Mouse (Mus musculus) mouse embryonic stem cell (cell line): ENCODE results near the gene Abhd16a.

Experiments
- in situ Hi-C, 2 experiments: fragments of 300-500 bp; cut with MboI; formaldehyde crosslinking; loops; 1 replicate in 1 of 2; 3 replicates in 1 of 2; pipeline ENCODE4 v1.14.3; 2019 to 2020; ENCODE audit warnings: low sequenced_read_pairs in 2 of 2, low pct_unique_long_range_greater_than_20kb in 1 of 2, mixed read lengths in 1 of 2; ENCODE audit not compliant: unreplicated experiment in 1 of 2

Gene Abhd16a

GRCm38 (mm10) chr17:35080248-35080647 is 8.8 kb upstream of the Abhd16a start:
- in situ Hi-C loops: no loop called here

GRCm38 (mm10) chr17:35080710-35081109 is 8.4 kb upstream of the Abhd16a start:
- in situ Hi-C loops: no loop called here

GRCm38 (mm10) chr17:35082841-35083576 is 6.1 kb upstream of the Abhd16a start:
- in situ Hi-C loops: no loop called here

GRCm38 (mm10) chr17:35083929-35084497 is 5.0 kb upstream of the Abhd16a start:
- in situ Hi-C loops: no loop called here

GRCm38 (mm10) chr17:35085208-35085865 is 3.7 kb upstream of the Abhd16a start, which contains the start of gene Ly6g6f:
Ly6g6f (minus strand) TSS chr17:35085610.
- in situ Hi-C loops: no loop called here

DNA sequence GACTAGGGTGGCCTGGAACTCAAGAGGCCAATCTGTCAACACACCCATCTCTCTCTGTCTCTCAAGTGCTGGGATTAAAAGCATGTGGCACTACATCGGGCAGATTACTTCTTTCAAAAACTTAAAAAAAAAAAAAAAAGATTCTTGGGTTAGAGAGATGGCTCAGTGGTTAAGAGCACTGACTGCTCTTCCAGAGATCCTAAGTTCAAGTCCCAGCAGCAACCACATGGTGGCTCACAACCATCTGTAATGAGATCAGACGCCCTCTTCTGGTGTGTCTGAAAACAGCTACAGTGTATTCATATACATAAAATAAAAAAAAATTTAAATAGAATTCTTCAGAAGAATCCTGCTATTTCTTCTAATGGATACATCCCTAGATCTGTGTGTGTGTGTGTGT is 912 bp upstream of the Abhd16a start:
- in situ Hi-C loops: no loop called here

DNA sequence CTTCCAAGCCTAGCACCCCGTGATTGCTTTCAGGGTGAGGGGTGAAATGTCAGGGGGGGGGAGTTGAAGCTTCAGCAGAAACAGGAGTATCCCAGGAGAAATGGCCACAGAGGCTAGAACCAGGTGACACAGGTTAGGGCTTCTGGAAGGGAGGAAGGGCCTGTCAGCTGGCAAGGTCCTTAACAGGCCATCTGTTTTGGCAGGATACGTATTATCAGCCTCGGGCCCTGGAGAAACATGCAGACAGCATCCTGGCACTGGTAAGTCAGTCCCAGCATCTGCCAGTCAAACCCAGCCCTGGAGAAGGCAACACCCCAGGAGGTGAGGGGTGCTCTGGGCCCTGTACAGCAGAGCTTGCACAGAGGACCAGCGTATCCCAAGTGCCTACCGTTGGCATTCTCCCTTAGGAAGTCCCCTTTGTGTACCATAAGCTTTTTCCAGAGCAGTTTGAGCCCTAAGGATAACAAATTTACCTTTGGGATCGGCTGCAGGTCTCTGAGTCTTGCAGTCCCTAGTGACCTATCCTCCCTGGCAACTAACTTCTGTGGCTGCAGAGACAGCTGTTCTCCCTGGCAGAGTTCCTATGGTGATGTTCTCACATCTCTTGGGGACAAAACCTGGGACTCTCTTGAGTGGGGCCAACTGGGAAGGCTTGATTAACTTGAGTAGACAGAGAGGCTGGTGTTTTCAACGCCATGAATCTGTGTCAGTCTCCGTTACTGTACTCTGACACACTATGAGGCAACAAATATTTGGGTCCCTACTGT is 1.3 kb downstream of the Abhd16a start:
- in situ Hi-C loops: no loop called here

- in situ Hi-C loops: no loop called here
Measured at GRCm38 (mm10) chr17:35092403-35093198, 3.5 kb downstream of the Abhd16a start.

DNA sequence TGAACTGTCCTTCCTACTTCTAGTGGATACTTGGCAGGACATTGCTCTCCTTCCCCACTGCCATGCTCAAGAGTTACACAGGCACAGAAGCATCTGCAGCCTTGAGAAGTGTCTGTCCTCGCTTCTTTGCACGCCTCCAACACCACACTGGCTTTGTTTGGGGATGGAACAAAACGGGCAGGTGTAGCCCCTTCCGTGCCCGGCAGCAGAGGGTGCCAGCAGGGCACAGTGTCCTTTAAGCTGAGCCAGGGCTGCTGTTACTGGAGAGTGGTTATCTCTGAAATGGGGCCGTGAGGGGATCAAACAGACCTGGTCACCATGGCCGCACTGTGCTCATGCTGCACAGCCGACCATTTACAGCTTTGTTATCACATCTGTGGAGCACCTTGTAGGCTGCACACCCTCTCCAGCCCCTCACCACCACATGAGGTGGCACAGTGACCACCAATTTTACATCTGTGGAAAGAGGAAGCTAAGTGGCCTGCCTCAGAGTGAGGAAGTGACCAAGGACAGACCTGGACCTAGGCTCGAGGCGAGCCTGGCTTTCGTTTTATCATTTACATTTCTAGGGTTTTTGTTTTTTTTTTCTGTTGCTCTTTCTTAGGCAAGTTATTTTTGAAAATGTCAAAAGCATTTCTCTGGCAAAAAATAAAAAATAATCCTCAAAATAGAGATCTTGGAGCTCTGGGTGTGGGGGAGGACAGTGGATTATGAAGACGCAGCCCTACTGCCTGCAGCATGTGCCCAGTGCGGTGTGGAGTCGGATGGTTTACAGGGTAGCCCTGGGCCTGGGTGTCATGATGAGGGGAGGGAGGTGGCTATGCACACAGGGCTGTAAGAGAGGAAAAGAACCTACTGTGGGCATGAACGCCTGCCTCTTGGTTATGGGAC is 5.7 kb downstream of the Abhd16a start:
- in situ Hi-C loops: no loop called here

- in situ Hi-C loops: no loop called here
Measured at GRCm38 (mm10) chr17:35096597-35096996, 7.5 kb downstream of the Abhd16a start.

DNA sequence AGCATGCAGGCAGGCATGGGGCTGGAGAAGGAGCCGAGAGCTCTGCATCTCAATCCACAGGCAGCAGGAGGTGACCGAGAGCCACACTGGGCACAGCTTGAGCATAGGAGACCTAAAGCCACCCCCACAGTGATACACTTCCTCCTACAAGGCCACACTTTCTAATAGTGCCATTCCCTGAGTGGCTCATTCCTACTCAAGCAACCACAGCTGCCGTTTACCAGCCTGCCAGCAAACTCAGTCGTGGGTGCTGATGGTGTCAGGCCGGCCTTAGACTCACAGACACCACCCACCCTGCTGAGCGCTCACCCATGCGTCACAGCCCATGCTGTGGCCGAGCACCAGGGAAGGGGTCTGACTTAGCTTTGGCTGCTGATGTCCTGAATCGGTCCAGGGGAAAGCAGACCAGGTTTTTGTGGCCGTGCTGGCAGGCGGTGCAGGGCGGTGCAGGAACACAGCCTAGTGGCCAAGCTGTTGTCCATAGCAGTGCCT is 8.1 kb downstream of the Abhd16a start:
- in situ Hi-C loops: no loop called here

DNA sequence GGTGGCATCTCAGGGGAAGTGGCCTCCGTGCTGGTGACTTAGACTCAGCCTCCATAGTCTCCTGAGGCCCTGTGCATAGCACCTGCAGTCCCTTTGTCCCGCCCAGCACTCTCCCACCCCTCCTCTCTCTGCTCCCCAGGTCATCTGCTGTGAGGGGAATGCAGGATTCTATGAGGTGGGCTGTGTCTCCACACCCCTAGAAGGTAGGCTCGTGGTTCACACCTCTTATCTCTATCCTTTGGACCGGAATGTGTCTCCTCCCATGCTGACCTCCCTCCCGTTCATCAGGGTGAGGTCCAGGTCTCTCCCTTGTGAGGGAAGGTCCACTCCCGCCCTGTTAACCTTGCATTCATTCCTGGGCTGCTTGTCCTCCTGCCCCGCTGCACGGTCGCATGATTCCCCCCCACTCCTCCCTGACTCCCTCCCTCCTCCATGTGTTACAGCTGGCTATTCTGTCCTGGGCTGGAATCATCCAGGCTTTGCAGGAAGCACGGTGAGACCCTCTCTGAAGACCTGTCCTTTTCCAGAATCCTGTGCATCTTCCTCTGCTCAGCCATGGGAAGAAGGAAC is 11.2 kb downstream of the Abhd16a start:
- in situ Hi-C loops: no loop called here

DNA sequence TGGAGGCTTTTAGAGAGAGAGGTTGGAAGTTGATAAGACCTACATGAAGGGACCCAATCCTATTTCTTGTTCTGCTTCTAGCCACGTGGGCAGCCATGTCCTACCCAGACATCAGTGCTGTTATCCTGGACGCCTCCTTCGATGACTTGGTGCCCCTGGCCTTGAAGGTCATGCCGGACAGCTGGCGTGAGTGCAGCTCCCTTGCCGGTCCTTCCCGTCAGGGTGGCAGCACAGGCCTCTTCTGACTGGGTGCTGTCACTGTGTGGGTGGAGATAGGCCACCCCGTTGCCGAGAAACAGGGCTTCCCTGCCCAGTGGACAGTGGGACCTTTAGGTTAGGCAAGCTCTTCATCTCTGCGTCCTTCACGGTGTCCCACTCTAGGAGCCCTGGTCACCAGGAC is 12.1 kb downstream of the Abhd16a start:
- in situ Hi-C loops: no loop called here

GRCm38 (mm10) chr17:35102299-35102698 is 13.2 kb downstream of the Abhd16a start:
- in situ Hi-C loops: no loop called here

DNA sequence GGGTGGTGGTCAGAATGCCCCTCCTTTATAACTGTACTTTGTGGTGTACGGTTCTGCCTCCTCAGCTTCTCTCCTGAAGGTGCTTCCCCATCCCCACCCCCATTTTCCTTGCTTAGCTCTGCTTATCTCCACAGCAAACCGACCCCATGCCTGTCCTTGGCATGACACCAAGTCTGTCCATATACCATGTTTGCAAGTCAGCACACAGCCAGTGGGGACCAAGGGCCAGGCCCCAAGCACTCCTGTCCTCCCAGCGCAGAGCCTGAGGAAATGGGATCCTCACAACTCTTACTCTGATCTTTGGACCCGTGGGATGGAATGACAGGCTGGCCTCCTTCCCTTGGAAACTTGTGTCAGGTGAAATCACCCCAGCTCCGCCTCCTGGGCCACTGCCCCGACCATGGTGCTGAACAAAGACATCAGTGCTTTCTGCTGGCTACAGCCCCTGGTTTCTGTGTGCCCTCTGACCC is 14.2 kb downstream of the Abhd16a start:
- in situ Hi-C loops: no loop called here

- in situ Hi-C loops: no loop called here
Measured at GRCm38 (mm10) chr17:35104079-35104478, 15.0 kb downstream of the Abhd16a start.

GRCm38 (mm10) chr17:35104754-35105153 is 15.7 kb downstream of the Abhd16a start:
- in situ Hi-C loops: no loop called here
